Mouse (Mus musculus) G1E (cell line): ENCODE results near the gene Atg7. TPM values are rescaled to one million over a fixed set of nuclear protein-coding genes. Genes with fewer than 3 reads are reported as not detected.

ENCODE experiments used
- ATAC-seq: 2 replicates; pipeline ENCODE4 v1.8.0; 2016; ENCODE audit warnings: mild to moderate bottlenecking; ENCODE audit not compliant: insufficient number of reproducible peaks, poor library complexity, low FRiP score, severe bottlenecking; ENCODE audit errors: extremely low read depth
- DNase-seq: peaks from one replicate; pipeline ENCODE4 v3.0.0; 2012; ENCODE audit warnings: low spot score
- H3K27me3 ChIP-seq: 2 replicates; pipeline ENCODE4 v1.6.1; 2012; ENCODE audit warnings: mild to moderate bottlenecking, low read length, inconsistent platforms; ENCODE audit not compliant: insufficient read depth
- H3K36me3 ChIP-seq: replicated peaks from 2 replicates; pipeline ENCODE3; 2012; ENCODE audit warnings: mild to moderate bottlenecking, inconsistent platforms
- H3K4me1 ChIP-seq: 2 replicates; pipeline ENCODE4 v1.6.1; 2012; ENCODE audit warnings: low read depth, low read length, inconsistent platforms, mixed read lengths; ENCODE audit not compliant: insufficient read depth
- H3K4me3 ChIP-seq: 2 replicates; pipeline ENCODE4 v1.5.1; 2012; ENCODE audit warnings: low read depth, mild to moderate bottlenecking, inconsistent platforms, low read length, moderate library complexity, mixed read lengths
- H3K9me3 ChIP-seq: replicated peaks from 2 replicates; pipeline ENCODE4 v1.6.1; 2012; ENCODE audit warnings: inconsistent platforms
- CTCF ChIP-seq: IDR thresholded peaks from 2 replicates; pipeline ENCODE4 v1.5.1; 2012; ENCODE audit warnings: low read depth, low read length, inconsistent platforms, mixed read lengths
- GATA1 ChIP-seq: IDR thresholded peaks from 2 replicates; pipeline ENCODE4 v1.6.1; 2012; ENCODE audit warnings: borderline replicate concordance, low read length, inconsistent platforms, mixed read lengths
- GATA2 ChIP-seq: IDR thresholded peaks from 2 replicates; pipeline ENCODE4 v1.6.1; 2012; ENCODE audit warnings: low read depth, low read length, inconsistent platforms, borderline replicate concordance
- POLR2AphosphoS5 ChIP-seq: IDR thresholded peaks from 2 replicates; pipeline ENCODE4 v1.6.1; 2012; ENCODE audit warnings: low read depth, low read length, inconsistent platforms; ENCODE audit not compliant: insufficient replicate concordance
- TAL1 ChIP-seq: conservative IDR thresholded peaks from 2 replicates; pipeline ENCODE4 v1.6.1; 2012; ENCODE audit warnings: low read depth, low read length, inconsistent platforms, mixed read lengths
- polyA plus RNA-seq: library from polyadenylated mRNA; stranded (reverse); fragments of >175 nt; gene quantifications from 2 replicates; pipeline ENCODE4 v1.2.3, GENCODE M21; 2012
- total RNA-seq, 2 experiments: library from RNA; stranded (forward) in 1 of 2; stranded (reverse) in 1 of 2; fragments of 200-1000 nt in 1 of 2; fragments of >200 nt in 1 of 2; fragmentation: Nextera tagmentation in 1 of 2; gene quantifications; 2 replicates each; pipeline ENCODE4 v1.2.3; 2014 to 2017

The Atg7 gene
- total and polyA plus RNA-seq, 3 experiments, result 19.4 to 47.4 (median 37.9) TPM

DNA sequence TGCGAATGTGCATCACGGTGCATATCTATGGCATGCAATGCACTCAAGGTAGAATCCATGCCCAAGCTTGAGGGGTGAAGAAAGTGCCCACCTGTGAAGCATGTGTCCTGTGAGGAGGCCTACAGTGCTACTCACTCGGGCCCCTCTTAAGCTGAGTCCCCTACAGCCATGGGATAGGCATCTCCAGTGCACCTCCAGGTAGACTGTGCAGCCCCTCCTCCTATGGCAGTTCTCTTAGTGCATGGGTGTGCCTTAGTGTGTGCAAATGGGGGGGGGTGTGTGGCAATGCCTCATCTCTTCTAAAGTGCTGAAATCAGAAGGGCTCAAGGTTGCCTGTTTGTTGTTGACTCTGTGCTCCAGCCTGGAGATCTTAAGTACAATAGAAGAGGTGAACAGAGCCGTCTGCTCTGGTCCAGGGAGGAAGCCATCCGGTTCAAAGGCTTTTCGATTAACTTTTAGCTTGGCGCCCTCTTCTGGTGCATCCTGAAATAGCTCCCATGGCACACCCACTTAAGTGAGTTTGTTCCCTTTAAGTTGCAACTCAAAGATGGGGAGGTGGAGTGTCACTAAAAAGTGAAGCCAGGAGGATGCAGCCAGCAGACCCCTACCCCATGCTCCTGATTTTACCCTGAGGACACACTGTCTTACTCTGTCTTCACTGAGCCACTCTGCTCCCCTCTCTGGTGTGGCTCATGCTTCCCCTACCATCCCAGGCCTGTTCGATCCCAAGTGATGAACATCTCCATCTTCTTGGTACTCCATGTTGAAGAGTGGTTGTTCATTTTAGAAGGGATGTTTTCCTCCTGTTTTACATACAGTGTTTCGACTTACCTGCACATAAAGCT is 55.0 kb downstream of the Atg7 start:
- Histone ChIP-seq H3K27me3 (no peaks in the 10 kb centered on the region), H3K4me3 (no peak overlapping the region), H3K9me3 (no peaks in the 10 kb centered on the region), H3K36me3 (peaks cover 85% of the 10 kb centered on the region), H3K4me1 (no peaks in the 10 kb centered on the region)
- DNase-seq (peak; percentile 50), ATAC-seq (peak; percentile 28)
- TF ChIP-seq GATA2, result no peak
- TF ChIP-seq CTCF, result peak; percentile 73
- no peak for TF ChIP-seq GATA1
- TF ChIP-seq TAL1, result no peak

DNA sequence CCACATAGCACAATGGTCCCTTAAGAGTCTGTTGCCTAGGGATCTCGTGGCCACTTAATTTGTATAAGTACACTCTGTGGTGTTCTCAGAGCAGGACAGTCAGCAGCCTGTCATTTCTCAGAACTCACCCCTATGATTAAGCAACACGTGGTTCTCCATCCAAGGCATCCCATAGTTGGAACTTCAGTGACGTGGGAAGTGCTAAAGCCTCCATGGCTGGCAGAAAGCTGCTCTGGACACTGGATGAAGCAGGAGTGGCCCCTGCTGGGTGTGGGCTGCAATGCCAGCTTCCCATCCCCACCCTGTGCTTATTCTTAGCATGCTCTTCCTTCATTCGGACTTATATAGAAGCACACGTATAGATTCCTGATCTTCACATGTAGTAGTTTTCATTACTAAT is 55.7 kb downstream of the Atg7 start:
- H3K4me1 ChIP-seq, result no peaks in the 10 kb centered on the region

DNA sequence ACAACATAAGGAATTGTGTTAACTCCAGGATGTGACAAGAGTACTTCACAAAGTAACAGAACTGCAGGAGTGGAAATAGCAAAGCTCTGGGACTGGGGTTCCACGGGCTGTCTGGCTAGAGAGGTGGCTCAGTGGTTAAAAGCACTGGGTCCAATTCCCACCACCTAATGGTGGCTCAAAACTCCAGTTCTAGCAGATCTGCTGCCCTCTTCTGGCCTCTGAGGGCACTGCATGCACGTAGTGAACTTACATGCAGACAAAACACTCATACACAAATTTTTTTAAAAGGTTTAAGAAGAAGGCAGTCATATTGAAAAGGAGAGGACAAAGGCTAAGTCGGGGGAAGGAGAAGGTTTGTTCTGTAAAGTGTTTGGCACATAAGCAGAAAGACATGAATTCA is 57.8 kb downstream of the Atg7 start:
- DNase-seq, result no peak
- Histone ChIP-seq H3K36me3 (peaks cover 88% of the 10 kb centered on the region), H3K9me3 (no peaks in the 10 kb centered on the region), H3K4me1 (no peaks in the 10 kb centered on the region), H3K27me3 (no peaks in the 10 kb centered on the region), H3K4me3 (no peak overlapping the region)
- TF ChIP-seq CTCF (peak; percentile 55), POLR2AphosphoS5 (no peak)
- no peak for ATAC-seq

More for the DNA sequence above, 55.7 kb downstream of the Atg7 start:
- ATAC-seq, result no peak
- Histone ChIP-seq H3K36me3 (peaks cover 85% of the 10 kb centered on the region), H3K9me3 (no peaks in the 10 kb centered on the region), H3K27me3 (no peaks in the 10 kb centered on the region), H3K4me3 (no peak overlapping the region)
- no peak for DNase-seq
- no peak for TF ChIP-seq GATA1
- no peak for TF ChIP-seq CTCF
- TF ChIP-seq POLR2AphosphoS5, result no peak
- no peak for TF ChIP-seq TAL1
- TF ChIP-seq GATA2, result no peak

DNA sequence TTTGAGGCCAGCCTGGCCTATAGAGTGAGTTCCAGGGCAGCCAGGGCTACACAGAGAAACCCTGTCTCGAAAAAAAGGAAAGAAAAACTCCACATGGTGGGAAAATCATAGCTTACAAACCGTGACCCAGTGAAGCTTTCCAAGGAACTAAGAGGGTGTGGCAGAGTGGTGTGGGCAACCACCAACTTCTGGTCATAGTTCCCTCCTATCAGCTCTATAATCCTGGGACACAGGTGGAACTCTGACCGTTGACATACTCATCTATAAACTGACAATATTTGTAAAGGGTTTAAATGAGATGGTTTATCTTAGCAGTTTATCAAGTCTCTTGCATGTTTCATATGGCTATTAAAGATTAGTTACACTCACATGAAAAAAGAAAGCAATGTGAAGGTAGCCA is 64.1 kb downstream of the Atg7 start:
- no peaks in the 10 kb centered on the region for H3K27me3 ChIP-seq
- H3K36me3 ChIP-seq, result peaks cover 86% of the 10 kb centered on the region
- ATAC-seq, result no peak
- TF ChIP-seq TAL1, result no peak
- no peak for TF ChIP-seq POLR2AphosphoS5
- no peak for TF ChIP-seq CTCF
- TF ChIP-seq GATA2, result no peak
- TF ChIP-seq GATA1, result no peak
- H3K4me1 ChIP-seq, result peaks cover 7% of the 10 kb centered on the region
- H3K4me3 ChIP-seq, result no peak overlapping the region
- H3K9me3 ChIP-seq, result no peaks in the 10 kb centered on the region
- DNase-seq, result no peak

DNA sequence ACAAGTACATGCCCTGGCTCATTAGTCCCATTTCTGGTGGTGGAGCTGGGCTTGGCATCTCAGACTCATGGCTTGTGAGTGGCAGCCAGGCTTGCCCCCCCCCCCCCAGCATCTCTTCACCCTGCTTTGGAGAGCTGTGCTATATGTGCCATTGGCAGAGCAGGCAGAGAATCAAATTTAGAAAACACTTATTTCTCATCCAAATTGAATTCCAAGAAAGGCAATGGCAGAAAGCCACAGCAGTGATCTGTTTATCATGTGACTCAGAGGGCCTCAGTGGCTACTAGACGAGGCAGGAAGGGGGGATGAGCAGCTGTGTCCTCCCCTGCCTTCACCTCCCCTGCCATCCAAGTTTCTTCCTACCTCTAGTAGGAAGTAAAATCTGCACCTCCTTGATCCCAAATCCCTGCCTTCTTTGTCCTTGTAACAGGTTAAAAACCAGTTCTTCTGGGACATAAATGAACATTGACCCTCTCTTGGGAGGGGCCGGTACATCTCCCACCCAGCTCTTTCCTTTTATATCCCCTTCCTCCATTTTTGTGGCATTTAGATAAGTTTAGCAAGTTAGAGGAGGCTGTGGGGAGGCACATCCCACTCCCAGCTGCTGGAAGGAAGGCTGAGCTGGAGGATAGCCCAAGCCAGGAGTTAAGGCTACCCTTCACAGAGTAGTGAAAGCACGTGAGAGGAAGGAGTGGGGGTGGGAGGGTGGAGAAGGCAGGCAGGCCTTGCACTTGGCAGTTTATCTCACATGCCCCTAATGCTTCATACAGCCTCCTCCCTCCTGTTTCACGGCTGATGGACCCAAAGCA is 69.5 kb downstream of the Atg7 start:
- Histone ChIP-seq H3K4me3 (no peak overlapping the region), H3K27me3 (no peaks in the 10 kb centered on the region), H3K9me3 (no peaks in the 10 kb centered on the region), H3K36me3 (peaks cover 87% of the 10 kb centered on the region), H3K4me1 (peaks cover 6% of the 10 kb centered on the region)
- TF ChIP-seq GATA2 (no peak), POLR2AphosphoS5 (no peak), GATA1 (no peak), CTCF (no peak), TAL1 (no peak)
- DNase-seq (no peak), ATAC-seq (no peak; the same call in 1 of the 2 replicates)

DNA sequence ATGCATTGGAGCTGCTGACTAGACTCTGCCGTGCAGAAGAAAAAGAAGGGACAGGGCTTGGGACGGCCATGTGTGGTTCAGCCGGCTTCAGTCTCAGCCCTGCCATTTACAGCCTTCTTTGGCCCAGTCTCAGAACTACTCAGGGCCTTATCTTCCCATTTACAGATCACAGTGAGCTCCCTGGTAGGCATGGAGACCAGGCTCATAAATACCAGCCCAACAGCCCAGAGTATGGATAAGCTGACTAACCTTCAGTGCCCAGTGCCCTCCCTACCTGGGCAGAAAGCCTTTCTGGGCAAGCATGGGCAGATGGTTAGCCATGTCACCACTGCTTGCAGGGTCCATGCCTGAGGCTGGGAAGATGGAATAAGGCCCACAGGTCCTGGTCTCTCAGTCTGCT is 70.6 kb downstream of the Atg7 start:
- Histone ChIP-seq H3K9me3 (no peaks in the 10 kb centered on the region), H3K36me3 (peaks cover 86% of the 10 kb centered on the region), H3K4me3 (no peak overlapping the region), H3K27me3 (no peaks in the 10 kb centered on the region), H3K4me1 (peaks cover 3% of the 10 kb centered on the region; the same call in 1 of the 2 replicates)
- no peak for DNase-seq
- no peak for ATAC-seq
- TF ChIP-seq GATA2 (no peak), GATA1 (no peak), TAL1 (no peak)

DNA sequence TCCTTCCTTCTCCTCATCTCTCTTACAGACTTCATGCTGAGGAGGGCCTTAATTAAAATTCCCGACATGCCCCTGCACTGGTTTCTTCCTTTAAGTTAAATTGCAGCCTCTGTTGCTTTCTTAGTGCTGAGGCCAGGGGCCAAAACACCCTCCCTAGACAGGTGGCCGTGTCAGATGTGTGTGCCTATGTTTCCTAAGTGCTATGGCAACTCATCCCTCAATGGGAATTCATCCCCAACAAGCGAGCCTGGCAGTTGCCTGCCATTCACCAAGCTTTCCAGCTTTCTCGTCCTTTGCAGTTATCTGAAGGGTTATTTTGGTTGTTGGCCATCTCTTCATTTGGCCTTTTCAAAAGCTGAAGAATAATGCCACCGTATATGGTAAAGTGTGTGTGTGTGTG is 71.8 kb downstream of the Atg7 start:
- Histone ChIP-seq H3K4me3 (no peak overlapping the region), H3K9me3 (no peaks in the 10 kb centered on the region), H3K27me3 (no peaks in the 10 kb centered on the region), H3K36me3 (peaks cover 86% of the 10 kb centered on the region), H3K4me1 (0 out of 2 replicates have a peak, but pooled peaks cover 2% of the 10 kb centered on the region)
- ATAC-seq, result no peak
- DNase-seq, result no peak
- no peak for TF ChIP-seq TAL1
- TF ChIP-seq GATA1, result no peak
- TF ChIP-seq POLR2AphosphoS5, result no peak
- no peak for TF ChIP-seq GATA2
- no peak for TF ChIP-seq CTCF
